Mouse (Mus musculus) testis, adult 2 months (tissue): ENCODE results near the gene Serinc5.

Source experiments
- CTCF ChIP-seq: fragments of 200-500 bp; IDR thresholded peaks from 2 replicates; pipeline ENCODE4 v1.5.1; 2012; ENCODE audit warnings: low read depth, mild to moderate bottlenecking, inconsistent platforms, low read length, moderate library complexity; ENCODE audit not compliant: control insufficient read depth, insufficient read depth, insufficient replicate concordance
- POLR2A ChIP-seq: fragments of 200-500 bp; IDR thresholded peaks from 2 replicates; pipeline ENCODE4 v1.6.1; 2012; ENCODE audit warnings: low read depth, mild to moderate bottlenecking, inconsistent platforms, low read length, moderate library complexity; ENCODE audit not compliant: control insufficient read depth

GRCm38 (mm10) chr13:92733741-92734140 is 122.8 kb downstream of the Serinc5 start:
- TF ChIP-seq POLR2A (no peak), CTCF (no peak)
